In genomic region chr15:102981379-102982288, GRCm38 (mm10) we compare ENCODE assay signal across 8 mouse cellular contexts. TPM values are rescaled to one million over a fixed set of nuclear protein-coding genes. Genes with fewer than 3 reads are reported as not detected.
A peak's percentile ranks its signal among the peaks of the same experiment; 100 is the strongest.
DNase-seq lines count a peak whose midpoint lies in the region; ATAC-seq lines count a peak whose summit lies in the region.

No protein-coding gene starts in this region.

- H3K9ac ChIP-seq in heart, embryonic 15.5 days = no peak overlapping the region
- no peak overlapping the region for H3K9ac ChIP-seq in hindbrain, embryonic 16.5 days (ENCODE audit: low read depth, low read length)

- peak overlapping the region; percentile 37 for H3K4me2 ChIP-seq in heart, embryonic 15.5 days
- peak overlapping the region; percentile 6 for H3K4me2 ChIP-seq in hindbrain, embryonic 16.5 days (ENCODE audit: low read length)

- peaks cover 19% of the 10 kb centered on the region for H3K4me1 ChIP-seq in heart, embryonic 15.5 days (replicated peaks)
- H3K4me1 ChIP-seq in hindbrain, embryonic 16.5 days (ENCODE audit: control insufficient read depth, insufficient read depth, low read depth, low read length) = peaks cover 3% of the 10 kb centered on the region

- H3K27ac ChIP-seq in heart, embryonic 15.5 days = no peak overlapping the region
- no peak overlapping the region for H3K27ac ChIP-seq in hindbrain, embryonic 16.5 days (ENCODE audit: low read depth, low read length)

- intact Hi-C loops in heart, postnatal 25 days (cut with DNase I) = no loop called here
- intact Hi-C loops in left cerebral cortex, postnatal 4 days (cut with DNase I) = loop anchor here (10.0 kb wide), 2 partner anchors 193 to 287 kb away; no protein-coding TSS in a partner anchor

- H3K9me3 ChIP-seq in heart, embryonic 15.5 days (replicated peaks) = no peaks in the 10 kb centered on the region
- H3K9me3 ChIP-seq in hindbrain, embryonic 16.5 days (ENCODE audit: control insufficient read depth, low read length) = no peaks in the 10 kb centered on the region

- no peak; the same call in 1 of the 2 replicates for ATAC-seq in heart, embryonic 15.5 days (replicated peaks; ENCODE audit: insufficient number of reproducible peaks, insufficient read depth, low FRiP score, low read depth)
- no peak for ATAC-seq in hindbrain, embryonic 16.5 days

- peaks cover 100% of the 10 kb centered on the region for H3K27me3 ChIP-seq in heart, embryonic 15.5 days
- peaks cover 71% of the 10 kb centered on the region for H3K27me3 ChIP-seq in hindbrain, embryonic 16.5 days (replicated peaks; ENCODE audit: control insufficient read depth, insufficient read depth, low read length)

- no peak for DNase-seq in heart, postnatal 25 days (ENCODE audit: low spot score)
- DNase-seq in embryo, embryonic 11.5 days (ENCODE audit: low read depth, low spot score) = peak; percentile 66
- DNase-seq in mesoderm, embryonic 11.5 days (ENCODE audit: low read depth, low spot score) = peak; percentile 89
- DNase-seq in cerebellum, postnatal 36 days = no peak
- DNase-seq in thymus, postnatal 10 days (ENCODE audit: low spot score in 2 of 2) = no peak
- no peak for DNase-seq in left cerebral cortex, postnatal 4 days

- peak overlapping the region; percentile 32 for H3K4me3 ChIP-seq in heart, embryonic 15.5 days
- H3K4me3 ChIP-seq in hindbrain, embryonic 16.5 days (ENCODE audit: low read length) = peak overlapping the region; percentile 24

- under 1% methylated on average over 88 of the region's 88 CpGs for WGBS in heart, embryonic 15.5 days
- under 1% methylated on average over 80 of the region's 88 CpGs for WGBS in hindbrain, embryonic 16.5 days

- no peaks in the 10 kb centered on the region for H3K36me3 ChIP-seq in heart, embryonic 15.5 days
- H3K36me3 ChIP-seq in hindbrain, embryonic 16.5 days (ENCODE audit: control insufficient read depth, insufficient read depth, low read length) = no peaks in the 10 kb centered on the region

RNA-seq across cellular contexts. Expression of gene Hoxc9, which starts 5.4 kb away (rescaled TPM):
- polyA plus RNA-seq in heart, embryonic 15.5 days (2015; fragmentation: Nextera tagmentation; extraction: Ambion mirVana) = 0.19 TPM in 1 of 2 replicates, not detected in the other
- not detected for total RNA-seq in heart, postnatal 25 days (2021)
- 0.16 and 0.31 TPM in 2 replicates for polyA plus RNA-seq in hindbrain, embryonic 16.5 days (2015; fragmentation: Nextera tagmentation; extraction: Ambion mirVana)
- total RNA-seq in left cerebral cortex, postnatal 4 days (2021) = not detected

RNA-seq across cellular contexts. Expression of gene Hoxc8, which starts 8.8 kb away (rescaled TPM):
- 0.16 TPM in 1 of 2 replicates, not detected in the other for polyA plus RNA-seq in heart, embryonic 15.5 days (2015; fragmentation: Nextera tagmentation; extraction: Ambion mirVana)
- total RNA-seq in heart, postnatal 25 days (2021) = not detected
- polyA plus RNA-seq in hindbrain, embryonic 16.5 days (2015; fragmentation: Nextera tagmentation; extraction: Ambion mirVana) = 3.2 and 9.9 TPM in 2 replicates
- not detected for total RNA-seq in left cerebral cortex, postnatal 4 days (2021)

RNA-seq across cellular contexts. Expression of gene Hoxc5, which starts 14.4 kb away (rescaled TPM):
- 0.42 and 0.80 TPM in 2 replicates for polyA plus RNA-seq in heart, embryonic 15.5 days (2015; fragmentation: Nextera tagmentation; extraction: Ambion mirVana)
- not detected for total RNA-seq in heart, postnatal 25 days (2021)
- polyA plus RNA-seq in hindbrain, embryonic 16.5 days (2015; fragmentation: Nextera tagmentation; extraction: Ambion mirVana) = 19.1 and 20.4 TPM in 2 replicates
- not detected for total RNA-seq in left cerebral cortex, postnatal 4 days (2021)

RNA-seq across cellular contexts. Expression of gene Hoxc10, which starts 15.0 kb away (rescaled TPM):
- 0.16 TPM in 1 of 2 replicates, not detected in the other for polyA plus RNA-seq in heart, embryonic 15.5 days (2015; fragmentation: Nextera tagmentation; extraction: Ambion mirVana)
- total RNA-seq in heart, postnatal 25 days (2021) = not detected
- not detected in 2 replicates for polyA plus RNA-seq in hindbrain, embryonic 16.5 days (2015; fragmentation: Nextera tagmentation; extraction: Ambion mirVana)
- total RNA-seq in left cerebral cortex, postnatal 4 days (2021) = not detected

RNA-seq across cellular contexts. Expression of gene Hoxc6, which starts 16.4 kb away (rescaled TPM):
- polyA plus RNA-seq in heart, embryonic 15.5 days (2015; fragmentation: Nextera tagmentation; extraction: Ambion mirVana) = 0.43 and 0.57 TPM in 2 replicates
- not detected for total RNA-seq in heart, postnatal 25 days (2021)
- 4.0 and 9.0 TPM in 2 replicates for polyA plus RNA-seq in hindbrain, embryonic 16.5 days (2015; fragmentation: Nextera tagmentation; extraction: Ambion mirVana)
- total RNA-seq in left cerebral cortex, postnatal 4 days (2021) = not detected

Comparison
In these comparisons a context has a peak if more than half of its experiments do, and no peak if none do; other contexts are left out.
1. DNase-seq: peak in embryo, embryonic 11.5 days (single experiment) and mesoderm, embryonic 11.5 days (single experiment); none in heart, postnatal 25 days (single experiment), cerebellum, postnatal 36 days (0 of 2), thymus, postnatal 10 days (0 of 2) and left cerebral cortex, postnatal 4 days (single experiment).